Mouse (Mus musculus) ovary, postnatal 10 days (tissue): Measurements from ENCODE around the gene Sorcs3.

Source experiments
- DNase-seq: peaks from one replicate; pipeline ENCODE4 v3.0.0; 2022; ENCODE audit warnings: low spot score

Gene Sorcs3

DNA sequence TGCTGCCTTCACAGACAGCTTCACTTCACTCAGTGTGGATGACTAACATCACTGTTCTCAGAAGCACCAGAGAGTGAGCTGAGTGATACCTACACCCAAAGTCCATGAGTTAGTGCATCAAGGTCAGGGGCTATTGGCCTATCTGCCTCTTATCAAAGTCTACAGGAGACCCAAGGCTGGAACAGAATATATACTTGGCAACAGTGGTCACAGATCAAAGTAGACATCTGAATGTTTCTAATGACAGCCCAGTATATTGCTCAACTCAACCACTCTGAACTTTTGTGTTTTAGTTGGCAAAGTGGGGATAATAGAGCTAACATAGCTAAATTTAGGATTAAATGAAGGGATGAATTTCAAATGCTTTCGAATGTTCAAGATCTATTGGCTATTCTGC lies 501.1 kb downstream of the Sorcs3 start:
- no peak for DNase-seq

DNA sequence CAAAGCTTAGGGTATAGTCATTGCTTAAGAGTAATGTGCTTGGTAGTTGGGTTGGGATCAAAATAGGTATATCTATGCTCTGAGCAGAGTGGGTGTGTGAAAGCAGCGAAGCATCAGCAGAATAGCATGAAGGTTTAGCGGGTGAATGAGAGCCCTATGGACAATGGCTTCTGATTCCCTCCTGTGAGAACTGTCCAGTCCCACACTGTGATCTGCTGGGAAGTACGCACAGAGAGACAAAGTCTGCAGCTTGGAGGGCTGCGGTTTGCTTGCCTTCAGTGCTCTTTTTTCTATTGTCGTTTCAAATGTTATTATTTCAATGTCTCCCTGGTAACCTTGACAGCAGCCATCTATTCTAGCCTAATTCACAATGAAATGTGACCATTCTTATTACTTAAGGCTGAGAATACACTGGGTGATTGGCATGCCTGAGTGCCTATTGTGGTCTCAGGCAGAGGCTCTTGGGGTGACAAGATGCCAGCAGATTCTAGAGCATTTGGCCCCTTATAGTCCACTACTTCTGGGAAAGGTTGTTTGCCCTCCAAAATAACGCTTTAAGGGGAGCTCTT lies 520.1 kb downstream of the Sorcs3 start:
- no peak for DNase-seq

DNA sequence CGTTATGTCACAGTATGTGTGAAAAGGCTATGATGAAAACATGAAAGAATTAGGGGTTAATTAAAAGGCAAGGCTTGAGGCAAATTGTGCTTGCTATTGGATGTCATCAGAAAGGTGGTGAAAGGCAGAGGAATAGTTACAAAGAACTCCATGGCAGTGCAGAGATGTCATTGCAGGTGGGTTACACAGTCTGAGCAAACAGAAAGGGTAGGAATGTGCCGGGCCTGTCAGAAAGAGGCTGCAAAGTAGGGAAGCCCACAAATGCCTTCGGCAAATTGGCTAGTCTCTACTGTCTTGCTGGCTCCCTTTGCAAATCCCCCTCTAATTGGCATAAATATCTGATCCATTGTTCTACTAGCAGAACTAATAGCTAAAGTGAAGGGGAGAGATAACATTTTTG lies 521.2 kb downstream of the Sorcs3 start:
- no peak for DNase-seq

DNA sequence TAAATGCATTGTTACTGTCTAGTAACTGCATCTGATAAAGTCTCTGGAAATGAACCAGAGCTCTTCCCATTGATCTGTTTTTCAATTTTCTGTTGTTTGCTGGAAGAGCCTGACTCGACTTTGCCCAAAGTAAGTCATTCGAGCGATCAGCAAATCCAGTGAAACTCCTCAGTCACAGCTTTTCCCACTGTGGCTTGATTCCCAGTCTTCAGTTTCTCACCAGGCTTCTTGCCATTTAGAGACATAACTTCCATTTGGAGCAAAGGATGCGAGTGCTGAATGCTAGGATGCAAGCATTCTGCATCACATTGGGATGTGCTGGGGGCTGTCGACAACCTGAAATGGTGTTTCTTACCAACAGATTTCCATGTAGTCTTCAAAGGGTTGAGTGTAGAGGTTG lies 521.8 kb downstream of the Sorcs3 start:
- DNase-seq, result no peak

DNA sequence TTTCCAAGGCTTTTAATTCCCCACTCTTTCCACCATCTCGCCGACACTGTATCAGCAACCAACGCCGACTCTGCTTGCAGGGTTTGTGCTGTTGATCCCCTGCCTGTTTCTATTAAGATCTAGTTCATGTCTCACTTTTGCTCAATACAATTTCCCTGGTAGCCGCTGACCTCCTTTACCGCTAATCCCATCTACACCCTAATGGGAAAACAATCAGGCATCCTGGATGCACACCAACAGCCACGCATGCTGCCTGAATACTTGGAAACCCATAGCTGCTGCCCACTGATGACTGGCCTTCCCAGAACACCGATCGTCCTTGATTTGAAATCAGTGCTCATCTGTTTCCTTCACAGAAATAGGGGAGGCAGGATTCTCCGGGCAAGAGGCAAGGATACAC lies 525.9 kb downstream of the Sorcs3 start:
- no peak for DNase-seq

DNA sequence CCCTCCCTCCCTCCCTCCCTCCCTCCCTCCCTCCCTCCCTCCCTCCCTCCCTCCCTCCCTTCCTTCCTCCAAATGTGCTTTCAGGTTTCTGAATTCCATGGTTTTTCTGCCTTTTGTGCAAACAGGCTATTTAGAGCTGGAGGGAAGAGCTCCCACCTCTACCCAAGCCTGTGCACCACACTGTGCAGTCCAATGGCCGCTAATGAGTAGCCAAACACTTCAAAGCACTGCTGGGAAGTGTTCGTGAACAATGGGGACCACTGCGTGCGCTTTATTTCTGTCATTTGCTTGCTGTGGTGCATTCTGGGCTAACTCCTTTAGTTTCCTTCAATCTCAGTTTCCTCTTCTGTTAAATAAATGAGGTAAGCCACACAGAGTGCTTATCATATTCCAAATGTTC lies 528.5 kb downstream of the Sorcs3 start:
- DNase-seq, result no peak

GRCm38 (mm10) chr19:48737554-48737953 lies 531.7 kb downstream of the Sorcs3 start:
- no peak for DNase-seq

- no peak for DNase-seq
Observed at GRCm38 (mm10) chr19:48755156-48755555, 549.3 kb downstream of the Sorcs3 start.

DNA sequence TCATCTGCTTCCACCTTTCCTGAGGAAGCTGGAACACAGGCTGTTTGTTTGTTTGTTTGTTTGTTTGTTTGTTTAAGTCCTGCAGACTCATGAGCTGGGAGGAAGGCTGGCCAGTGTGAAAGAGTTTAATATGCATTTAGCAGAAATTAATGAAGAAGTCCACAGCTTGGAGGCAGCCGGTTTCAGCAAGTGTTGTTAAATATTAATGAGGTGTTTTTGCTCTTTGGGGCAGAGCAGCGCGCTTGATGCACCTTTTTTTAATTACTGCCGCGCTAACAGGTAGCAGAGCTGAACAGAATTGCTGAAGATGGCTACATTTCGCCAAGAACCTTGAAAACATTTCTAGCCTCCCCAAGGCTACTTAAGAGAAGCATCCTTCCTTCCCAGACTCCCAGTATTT lies 551.0 kb downstream of the Sorcs3 start:
- no peak for DNase-seq

GRCm38 (mm10) chr19:48766524-48766923 lies 560.7 kb downstream of the Sorcs3 start:
- no peak for DNase-seq

DNA sequence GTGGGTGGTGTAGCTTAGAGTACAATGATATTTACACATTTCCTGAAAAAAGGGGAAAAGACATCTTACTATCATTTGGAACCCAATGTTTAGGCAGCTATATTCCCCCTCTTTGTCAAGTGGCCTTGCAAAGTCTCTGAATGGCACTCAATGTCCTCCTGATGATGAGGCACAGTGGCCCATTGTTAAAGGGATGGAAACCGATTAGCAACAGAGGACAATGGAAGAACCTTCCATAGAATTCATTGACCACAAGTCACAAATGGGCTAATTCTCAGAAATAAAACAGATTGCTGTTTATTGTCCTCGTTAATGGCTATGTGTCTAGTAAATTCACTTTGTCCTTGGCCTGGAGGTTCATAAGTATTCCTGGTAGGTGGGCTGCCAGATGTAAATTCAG lies 565.7 kb downstream of the Sorcs3 start:
- no peak for DNase-seq

GRCm38 (mm10) chr19:48779095-48779765 lies 573.4 kb downstream of the Sorcs3 start:
- DNase-seq, result no peak

DNA sequence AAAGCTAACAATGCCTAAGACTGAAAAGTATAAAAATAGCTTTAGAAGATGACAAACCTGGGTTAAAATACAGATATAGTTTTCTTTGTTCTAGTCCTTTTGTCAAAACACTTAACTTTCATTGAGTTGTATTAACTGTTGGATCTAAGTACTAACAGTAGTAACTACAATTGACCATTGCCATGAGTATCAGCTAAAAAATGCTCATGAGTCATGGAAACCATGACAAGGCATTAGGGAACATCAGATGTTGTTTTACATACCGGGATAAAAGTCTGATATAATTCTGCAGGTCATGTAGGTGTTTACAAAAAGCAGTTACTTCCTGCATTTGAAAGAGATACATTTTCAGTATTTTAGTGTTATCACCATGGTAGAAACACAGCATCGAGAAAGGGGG lies 575.0 kb downstream of the Sorcs3 start:
- DNase-seq, result no peak

DNA sequence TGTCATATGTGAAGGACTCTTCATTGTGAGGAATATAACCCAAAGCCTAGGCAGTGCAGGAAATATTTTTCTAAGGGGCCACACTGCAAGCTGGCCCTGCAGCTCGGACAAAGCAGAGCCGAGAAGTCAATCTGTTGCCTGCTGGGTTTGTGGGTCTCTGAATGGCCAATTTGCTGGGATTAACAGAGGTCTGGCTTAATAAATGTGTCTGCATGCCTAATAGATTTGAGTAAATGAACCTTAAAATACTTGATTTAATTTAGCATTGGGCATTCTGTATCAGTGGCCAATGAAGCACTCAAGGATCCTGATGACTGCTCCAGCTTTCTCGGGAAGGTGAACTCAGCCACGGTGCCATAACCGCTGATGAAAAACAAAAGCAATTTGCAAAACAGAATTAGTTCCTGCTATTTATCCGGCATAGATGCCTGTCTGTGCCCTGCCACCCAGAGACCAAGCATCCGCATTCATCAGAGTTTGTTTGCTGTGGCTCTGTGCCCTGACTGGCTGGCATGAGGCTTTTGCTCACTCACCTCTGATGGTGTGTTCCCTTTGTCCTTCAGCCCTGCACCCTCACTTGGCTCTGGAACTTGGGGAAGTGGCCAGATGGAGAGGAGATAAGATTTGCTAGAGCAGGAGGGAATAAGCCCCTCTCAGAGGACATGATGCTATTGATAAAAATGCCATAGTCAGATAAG lies 576.3 kb downstream of the Sorcs3 start:
- DNase-seq, result no peak

DNA sequence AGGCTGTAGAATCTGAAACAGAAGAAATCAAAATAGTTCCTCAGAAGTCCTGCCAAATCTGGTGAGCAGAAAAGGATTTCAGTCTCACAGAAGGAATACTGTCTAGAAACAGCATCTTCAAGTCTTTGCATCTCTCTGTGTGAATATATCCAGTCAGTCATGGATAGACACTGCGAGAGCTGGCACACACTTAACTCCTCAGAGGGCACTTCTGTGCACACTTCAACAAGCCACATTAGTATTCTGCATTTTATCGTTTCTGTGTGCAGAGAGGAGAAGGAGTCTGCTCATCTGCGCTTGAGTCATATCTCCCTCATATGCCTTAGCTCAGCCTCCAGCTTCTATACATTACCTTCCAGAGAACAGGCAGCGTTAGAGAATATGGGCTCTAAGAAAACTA lies 581.4 kb downstream of the Sorcs3 start:
- no peak for DNase-seq

- no peak for DNase-seq
Observed at GRCm38 (mm10) chr19:48804546-48804945, 598.7 kb downstream of the Sorcs3 start.

- DNase-seq, result no peak
Observed at GRCm38 (mm10) chr19:48811541-48811940, 605.7 kb downstream of the Sorcs3 start.

GRCm38 (mm10) chr19:48813823-48814222 lies 608.0 kb downstream of the Sorcs3 start:
- DNase-seq, result no peak

DNA sequence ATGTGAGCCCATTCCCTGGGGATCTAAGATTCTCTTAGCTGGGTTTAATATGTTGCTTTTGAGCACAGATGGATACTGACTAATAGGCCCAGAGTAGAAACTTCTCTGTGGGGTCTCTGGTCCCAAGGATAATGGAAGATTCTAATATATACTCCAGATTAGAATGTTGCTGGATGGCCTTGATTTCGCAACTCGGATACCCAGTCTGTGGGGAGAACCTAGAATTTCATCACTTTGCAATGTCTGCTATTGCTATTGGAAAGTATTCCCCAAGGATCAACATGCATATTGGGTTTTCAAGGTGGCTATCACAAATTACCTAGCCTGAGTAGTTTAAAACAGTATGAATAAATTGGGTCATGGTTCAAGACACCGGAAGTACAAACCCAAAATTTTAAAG lies 609.2 kb downstream of the Sorcs3 start:
- no peak for DNase-seq

DNA sequence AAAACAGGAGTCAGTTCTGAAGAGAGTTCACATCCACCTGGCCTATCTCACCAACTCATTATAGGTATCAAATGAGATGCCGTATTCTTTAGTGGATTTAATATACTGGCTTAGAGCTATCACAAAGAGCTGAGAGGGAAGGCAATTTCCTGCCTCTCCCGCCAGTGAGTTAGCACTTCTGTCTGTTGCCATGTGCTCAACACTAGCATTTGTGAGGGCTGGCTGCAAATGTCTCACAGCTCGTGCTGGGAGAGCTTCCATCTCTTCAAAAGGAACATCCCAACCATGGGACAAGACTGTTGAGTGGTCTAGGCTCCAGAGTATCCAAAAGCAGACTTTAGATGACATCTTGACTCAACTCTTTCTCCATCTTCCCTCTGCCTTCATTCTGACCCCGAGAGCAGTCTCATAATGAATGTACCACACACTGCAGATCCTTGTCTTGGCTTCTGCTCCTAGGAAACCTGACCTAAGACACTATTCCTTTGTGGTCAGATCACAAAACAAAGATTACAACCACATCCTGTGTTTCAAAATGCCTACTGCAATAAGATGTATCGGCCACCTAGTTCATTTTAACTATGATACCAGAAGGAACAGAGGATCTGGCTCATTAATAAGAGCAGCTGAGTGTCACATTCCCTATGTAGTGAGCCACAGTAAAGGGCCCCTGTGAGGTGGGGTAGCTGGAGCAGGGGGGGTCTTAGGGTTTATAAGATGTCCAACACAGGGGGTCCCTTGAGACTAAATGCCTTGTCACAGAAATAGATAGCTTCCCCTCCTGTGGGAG lies 614.9 kb downstream of the Sorcs3 start:
- DNase-seq, result no peak

DNA sequence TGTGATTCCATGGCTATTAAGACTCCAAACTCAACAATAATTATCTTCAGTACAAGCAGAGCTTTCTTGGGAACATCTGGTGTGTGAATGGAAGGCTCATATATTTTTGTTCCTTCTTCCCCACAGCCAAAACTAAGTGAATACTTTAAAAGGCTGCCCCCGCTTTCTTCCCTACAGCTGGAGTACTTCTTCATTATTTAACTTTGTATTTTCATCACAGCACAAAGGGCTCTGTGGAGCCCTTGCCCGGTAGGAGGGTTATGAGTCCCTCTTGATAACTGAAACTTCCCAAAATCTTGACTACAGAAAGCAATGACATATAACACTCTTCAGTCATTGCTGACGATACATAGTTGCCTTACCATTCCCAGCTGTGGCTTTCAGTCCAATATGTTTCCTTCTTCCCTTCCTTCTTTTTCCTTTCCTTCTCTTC lies 615.5 kb downstream of the Sorcs3 start:
- no peak for DNase-seq

DNA sequence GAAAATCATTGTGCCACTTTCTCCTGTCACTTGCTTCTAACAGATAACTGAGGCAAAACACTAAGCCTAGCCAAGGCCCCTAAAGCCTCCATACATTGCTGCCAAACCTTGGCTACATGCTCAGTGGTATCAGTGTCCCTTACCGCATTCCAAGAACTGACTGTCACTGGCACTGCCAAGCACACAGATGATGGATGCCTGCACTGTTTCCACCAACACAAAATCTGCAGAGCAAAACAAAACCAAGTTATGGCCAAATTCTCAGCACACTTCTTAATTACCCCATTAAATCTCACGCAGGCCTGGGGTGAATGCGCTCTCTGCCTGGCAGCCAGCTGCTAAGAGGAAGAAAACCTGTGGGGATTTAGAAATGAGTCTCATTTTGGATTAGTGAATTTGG lies 628.5 kb downstream of the Sorcs3 start:
- no peak for DNase-seq

DNA sequence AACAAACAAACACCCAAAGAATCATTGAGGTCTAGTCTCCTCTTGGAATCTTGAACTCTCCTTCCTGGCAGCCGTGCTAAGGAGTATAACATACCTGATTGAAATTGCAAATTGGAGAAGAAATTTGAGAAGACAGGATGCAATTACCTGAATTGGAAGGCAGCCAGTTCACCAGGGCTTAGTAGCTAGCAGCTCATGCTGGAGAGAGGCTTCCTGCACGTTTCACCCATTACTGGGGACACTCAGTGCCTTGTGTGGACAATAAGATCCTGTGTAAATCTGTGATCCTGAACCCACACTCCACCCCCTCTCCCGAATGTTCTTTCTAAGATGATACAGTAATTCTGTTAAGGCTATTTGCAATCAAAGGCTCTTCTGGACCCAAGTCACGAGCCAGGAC lies 633.6 kb downstream of the Sorcs3 start:
- no peak for DNase-seq
